Mouse (Mus musculus) hindbrain, postnatal 0 days (tissue): ENCODE measurements at regions not wholly inside any gene's neighbourhood (a gene's known extent, or its start where the extent isn't known, plus 50 kb on each side); places are given as distances from the start of the nearest gene placed in this dataset.

Experiments used
- ATAC-seq: fragments of 200-750 bp; cut with Nextera tagmentation; 2 replicates; pipeline ENCODE4 v1.8.0; 2017; ENCODE audit warnings: mild to moderate bottlenecking, moderate TSS enrichment, moderate library complexity
- DNase-seq: peaks from one replicate; pipeline ENCODE4 v3.0.0-alpha.2; 2015; ENCODE audit warnings: low spot score
- H3K27ac ChIP-seq: fragments of 300-500 bp; sonication (generic); 2 replicates; pipeline ENCODE4 v1.5.1; 2014; ENCODE audit warnings: mild to moderate bottlenecking
- H3K27me3 ChIP-seq: fragments of 300-500 bp; sonication (generic); 2 replicates; pipeline ENCODE4 v1.6.1; 2014; ENCODE audit warnings: low read length, mixed read lengths; ENCODE audit not compliant: insufficient read depth
- H3K36me3 ChIP-seq: fragments of 300-500 bp; sonication (generic); 2 replicates; pipeline ENCODE4 v1.6.1; 2014; ENCODE audit warnings: low read length, mixed read lengths; ENCODE audit not compliant: insufficient read depth
- H3K4me1 ChIP-seq: fragments of 300-500 bp; sonication (generic); 2 replicates; pipeline ENCODE4 v1.6.1; 2014; ENCODE audit warnings: antibody characterized with exemption, low read length, mixed read lengths; ENCODE audit not compliant: insufficient read depth
- H3K4me2 ChIP-seq: fragments of 300-500 bp; sonication (generic); 2 replicates; pipeline ENCODE4 v1.6.1; 2014; ENCODE audit warnings: low read depth, mild to moderate bottlenecking, low read length, moderate library complexity, mixed read lengths
- H3K4me3 ChIP-seq: fragments of 300-500 bp; sonication (generic); 2 replicates; pipeline ENCODE4 v1.5.1; 2014; ENCODE audit warnings: low read length
- H3K9ac ChIP-seq: fragments of 300-500 bp; sonication (generic); replicated peaks from 2 replicates; pipeline ENCODE4 v1.6.1; 2014; ENCODE audit warnings: mild to moderate bottlenecking, low read length, moderate library complexity, mixed read lengths
- H3K9me3 ChIP-seq: fragments of 300-500 bp; sonication (generic); 2 replicates; pipeline ENCODE4 v1.6.1; 2016; ENCODE audit warnings: low read length, mixed read lengths
- CTCF ChIP-seq: IDR thresholded peaks from 2 replicates; pipeline ENCODE4 v1.5.1; 2016; ENCODE audit warnings: antibody characterized with exemption, control low read depth, low read depth
- WGBS: fragments of 180-500 bp; shearing (Covaris S2); extraction: QIAGEN DNeasy Blood & Tissue Kit; methylation state at CpG from one replicate; pipeline ENCODE4 v1.1.7; 2014; 5-methylcytosine and 5-hydroxymethylcytosine counted together

GRCm38 (mm10) chr2:137853399-137854259 is 402.7 kb upstream of the Btbd3 start:
- no peak overlapping the region for H3K27ac ChIP-seq
- no peaks in the 10 kb centered on the region for H3K4me1 ChIP-seq
- ATAC-seq (no peak), DNase-seq (no peak)
- 85% methylated on average over 10 of the region's 10 CpGs for WGBS
- H3K4me2 ChIP-seq = no peak overlapping the region
- H3K36me3 ChIP-seq = no peaks in the 10 kb centered on the region
- no peak overlapping the region for H3K9ac ChIP-seq
- no peaks in the 10 kb centered on the region for H3K27me3 ChIP-seq
- no peak overlapping the region for H3K4me3 ChIP-seq
- no peaks in the 10 kb centered on the region for H3K9me3 ChIP-seq
- TF ChIP-seq CTCF = no peak

GRCm38 (mm10) chr2:137847901-137848300 is 408.5 kb upstream of the Btbd3 start:
- ATAC-seq = no peak
- H3K27ac ChIP-seq = no peak overlapping the region
- H3K4me2 ChIP-seq = no peak overlapping the region
- no peak for TF ChIP-seq CTCF
- no peak overlapping the region for H3K4me3 ChIP-seq
- no peaks in the 10 kb centered on the region for H3K27me3 ChIP-seq
- WGBS = 60% methylated on average over 2 of the region's 2 CpGs
- H3K36me3 ChIP-seq = no peaks in the 10 kb centered on the region
- no peak for DNase-seq
- no peak overlapping the region for H3K9ac ChIP-seq
- no peaks in the 10 kb centered on the region for H3K9me3 ChIP-seq
- H3K4me1 ChIP-seq = no peaks in the 10 kb centered on the region

- Histone ChIP-seq H3K4me2 (no peak overlapping the region), H3K27me3 (no peaks in the 10 kb centered on the region), H3K4me3 (no peak overlapping the region), H3K9ac (no peak overlapping the region), H3K4me1 (no peaks in the 10 kb centered on the region), H3K9me3 (no peaks in the 10 kb centered on the region), H3K27ac (no peak overlapping the region), H3K36me3 (no peaks in the 10 kb centered on the region)
- DNase-seq = no peak
- whole genome bisulfite sequencing = 83% methylated on average over 8 of the region's 8 CpGs
- no peak for TF ChIP-seq CTCF
- no peak for ATAC-seq
Observed at GRCm38 (mm10) chr2:137827814-137828374, 428.5 kb upstream of the Btbd3 start.

- no peaks in the 10 kb centered on the region for H3K27me3 ChIP-seq
- no peak for TF ChIP-seq CTCF
- H3K4me3 ChIP-seq = no peak overlapping the region
- ATAC-seq (no peak), DNase-seq (peak; percentile 5)
- no peaks in the 10 kb centered on the region for H3K4me1 ChIP-seq
- no peak overlapping the region for H3K27ac ChIP-seq
- no peak overlapping the region for H3K9ac ChIP-seq
- no peaks in the 10 kb centered on the region for H3K9me3 ChIP-seq
- H3K4me2 ChIP-seq = no peak overlapping the region
- 48% methylated on average over 5 of the region's 5 CpGs for WGBS
- no peaks in the 10 kb centered on the region for H3K36me3 ChIP-seq
Observed at GRCm38 (mm10) chr2:137821344-137821916, 434.9 kb upstream of the Btbd3 start.

- no peaks in the 10 kb centered on the region for H3K27me3 ChIP-seq
- H3K9me3 ChIP-seq = no peaks in the 10 kb centered on the region
- ATAC-seq (no peak), DNase-seq (no peak)
- H3K4me3 ChIP-seq = no peak overlapping the region
- WGBS = 91% methylated on average over 1 of the region's 1 CpGs
- no peak overlapping the region for H3K4me2 ChIP-seq
- no peaks in the 10 kb centered on the region for H3K4me1 ChIP-seq
- no peak for TF ChIP-seq CTCF
- H3K27ac ChIP-seq = no peak overlapping the region
- H3K36me3 ChIP-seq = no peaks in the 10 kb centered on the region
- H3K9ac ChIP-seq = no peak overlapping the region
Observed at GRCm38 (mm10) chr2:137814945-137815344, 441.4 kb upstream of the Btbd3 start.

GRCm38 (mm10) chr2:137808401-137809230 is 447.7 kb upstream of the Btbd3 start:
- Histone ChIP-seq H3K27ac (peak overlapping the region; percentile 20; the same call in 1 of the 2 replicates), H3K9me3 (no peaks in the 10 kb centered on the region), H3K4me1 (no peaks in the 10 kb centered on the region), H3K36me3 (no peaks in the 10 kb centered on the region), H3K9ac (peak overlapping the region; percentile 24; the same call in 1 of the 2 replicates), H3K4me3 (peak overlapping the region; percentile 14), H3K4me2 (peak overlapping the region; percentile 46), H3K27me3 (no peaks in the 10 kb centered on the region)
- no peak for TF ChIP-seq CTCF
- ATAC-seq (peak; percentile 67), DNase-seq (peak; percentile 50)
- WGBS = 36% methylated on average over 13 of the region's 13 CpGs
